19 mouse cellular contexts compared by ENCODE assay signal in genomic region chr7:31113800-31114199, GRCm38 (mm10). TPM values are rescaled to one million over a fixed set of nuclear protein-coding genes. Genes with fewer than 3 reads are reported as not detected.
A peak's percentile ranks its signal among the peaks of the same experiment; 100 is the strongest.
DNase-seq lines count a peak whose midpoint lies in the region; ATAC-seq and TF ChIP-seq lines count a peak whose summit lies in the region.
"Had no signal": no experiment of that assay in that cellular context is flagged by ENCODE, and none has a peak within 500 bp of the region (broad histone marks: within the 10 kb centered on the region; RNA-seq: fewer than 3 reads in every experiment).

No protein-coding gene starts in this region.

- DNase-seq in liver, adult 2 months (ENCODE audit: extremely low read depth, low read depth, low spot score), result peak; percentile 84
- no peak for DNase-seq in liver
- DNase-seq in kidney, adult 9 months, result peak; percentile 88
- DNase-seq in liver, embryonic 11.5 days (ENCODE audit: low spot score), result no peak
- DNase-seq in c-Kit-positive CD71-positive TER-119-positive erythroid progenitor cells, embryonic 14.5 days (ENCODE audit: low spot score), result no peak
- no peak for DNase-seq in ovary, postnatal 36 days (ENCODE audit: low spot score)
- DNase-seq in thymus, postnatal 4 days, result no peak
- DNase-seq: cerebellum, postnatal 14 days; forebrain, postnatal 0 days; heart, postnatal 4 days; midbrain, embryonic 14.5 days; retina, postnatal 1 day; right cerebral cortex, postnatal 4 days had no signal

- H3K9me3 ChIP-seq in liver, embryonic 11.5 days (ENCODE audit: control insufficient read depth, low read length), result no peaks in the 10 kb centered on the region
- H3K9me3 ChIP-seq: limb, embryonic 12.5 days; neural tube, embryonic 15.5 days had no signal

- ATAC-seq in liver, embryonic 11.5 days (replicated peaks; ENCODE audit: low FRiP score), result no peak
- ATAC-seq: forebrain, postnatal 0 days had no signal

- no peak for TF ChIP-seq CTCF in liver, adult 2 months (IDR thresholded peaks at IDR 0.05; ENCODE audit: low read depth, low read length)

- H3K4me3 ChIP-seq in liver, adult 2 months (ENCODE audit: insufficient read depth, low read depth, low read length), result peak overlapping the region; percentile 68
- no peak overlapping the region for H3K4me3 ChIP-seq in liver, embryonic 11.5 days (ENCODE audit: low read depth, low read length)
- H3K4me3 ChIP-seq: limb, embryonic 12.5 days; myocyte; neural tube, embryonic 15.5 days had no signal

- H3K9ac ChIP-seq in liver, adult 2 months (ENCODE audit: low read depth, low read length), result peak overlapping the region; percentile 93
- H3K9ac ChIP-seq in liver, embryonic 11.5 days (ENCODE audit: low read depth, low read length), result no peak overlapping the region
- H3K9ac ChIP-seq: forebrain, postnatal 0 days; limb, embryonic 12.5 days; neural tube, embryonic 15.5 days had no signal

- WGBS in liver, adult 2 months, result 16% methylated on average over 6 of the region's 6 CpGs
- WGBS in liver, embryonic 11.5 days, result 64% methylated on average over 6 of the region's 6 CpGs

- H3K79me2 ChIP-seq in liver, adult 2 months (ENCODE audit: control insufficient read depth, insufficient read depth, low read length), result peaks cover 19% of the 10 kb centered on the region

- H3K27ac ChIP-seq in liver, adult 2 months (replicated peaks; ENCODE audit: insufficient read depth, low read depth, low read length), result peak overlapping the region; percentile 100
- no peak overlapping the region for H3K27ac ChIP-seq in liver, embryonic 11.5 days (ENCODE audit: low read depth, low read length)
- H3K27ac ChIP-seq: limb, embryonic 12.5 days; neural tube, embryonic 15.5 days had no signal

- H3K27me3 ChIP-seq in liver, adult 2 months (ENCODE audit: control insufficient read depth, insufficient read depth, low read length), result no peaks in the 10 kb centered on the region
- no peaks in the 10 kb centered on the region for H3K27me3 ChIP-seq in liver, embryonic 11.5 days (replicated peaks; ENCODE audit: control insufficient read depth, insufficient read depth, low read length)

- TF ChIP-seq POLR2A in liver, adult 2 months (IDR thresholded peaks at IDR 0.05; ENCODE audit: extremely low read depth, insufficient read depth, low read length), result no peak

- H3K4me1 ChIP-seq in liver, adult 2 months (ENCODE audit: control insufficient read depth, insufficient read depth, low read length), result peaks cover 24% of the 10 kb centered on the region
- peaks cover 39% of the 10 kb centered on the region for H3K4me1 ChIP-seq in liver, embryonic 11.5 days (replicated peaks; ENCODE audit: control insufficient read depth, insufficient read depth, low read length)

- H3K36me3 ChIP-seq in liver, adult 2 months (ENCODE audit: control insufficient read depth, insufficient read depth, low read length), result 0 out of 2 replicates have a peak, but pooled peaks cover 2% of the 10 kb centered on the region
- no peaks in the 10 kb centered on the region for H3K36me3 ChIP-seq in liver, embryonic 11.5 days (ENCODE audit: control insufficient read depth, insufficient read depth, low read length)
- H3K36me3 ChIP-seq: limb, embryonic 12.5 days; neural tube, embryonic 15.5 days had no signal

- H3K4me2 ChIP-seq in liver, embryonic 11.5 days, result peak overlapping the region; percentile 52
- H3K4me2 ChIP-seq: limb, embryonic 12.5 days; neural tube, embryonic 15.5 days had no signal

RNA-seq across cellular contexts. Expression of gene Hpn, which starts 1.3 kb away (rescaled TPM):
- 282 and 327 TPM in 2 replicates for total RNA-seq in liver, adult 2 months (2014; rRNA removed)
- 883 and 920 TPM in 2 replicates for polyA plus RNA-seq in liver, adult 2 months (2012; rRNA removed)
- polyA plus RNA-seq in liver, embryonic 11.5 days (2014; fragmentation: Nextera tagmentation; extraction: Ambion mirVana), result 36.6 and 38.3 TPM in 2 replicates
- polyA plus RNA-seq: C2C12, myocyte had no signal

RNA-seq across cellular contexts. Expression of gene Scn1b, which starts 13.0 kb away (rescaled TPM):
- 2.4 and 3.5 TPM in 2 replicates for total RNA-seq in liver, adult 2 months (2014; rRNA removed)
- polyA plus RNA-seq in liver, adult 2 months (2012; rRNA removed), result 4.4 and 7.1 TPM in 2 replicates
- 0.57 and 1.0 TPM in 2 replicates for polyA plus RNA-seq in liver, embryonic 11.5 days (2014; fragmentation: Nextera tagmentation; extraction: Ambion mirVana)
- total RNA-seq: granulocyte monocyte progenitor cell, adult 5-6 weeks had no signal

RNA-seq across cellular contexts. Expression of gene Fxyd3, which starts 37.3 kb away (rescaled TPM):
- 0.27 and 0.46 TPM in 2 replicates for total RNA-seq in liver, adult 2 months (2014; rRNA removed)
- polyA plus RNA-seq in liver, adult 2 months (2012; rRNA removed), result 0.50 and 0.83 TPM in 2 replicates
- polyA plus RNA-seq in liver, embryonic 11.5 days (2014; fragmentation: Nextera tagmentation; extraction: Ambion mirVana), result 1.2 and 1.7 TPM in 2 replicates
- total RNA-seq: forebrain, postnatal 0 days; granulocyte monocyte progenitor cell, adult 5-6 weeks had no signal
- polyA plus RNA-seq: forebrain, postnatal 0 days; midbrain, embryonic 14.5 days had no signal

RNA-seq across cellular contexts. Expression of gene Gramd1a, which starts 41.9 kb away (rescaled TPM):
- 5.1 and 6.6 TPM in 2 replicates for total RNA-seq in liver, adult 2 months (2014; rRNA removed)
- polyA plus RNA-seq in liver, adult 2 months (2012; rRNA removed), result 17.0 and 33.0 TPM in 2 replicates
- 40.9 and 47.6 TPM in 2 replicates for polyA plus RNA-seq in liver, embryonic 11.5 days (2014; fragmentation: Nextera tagmentation; extraction: Ambion mirVana)

RNA-seq across cellular contexts. Expression of gene Lgi4, which starts 54.7 kb away (rescaled TPM):
- total RNA-seq in liver, adult 2 months (2014; rRNA removed), result 0.07 and 0.18 TPM in 2 replicates
- 0.04 and 0.09 TPM in 2 replicates for polyA plus RNA-seq in liver, adult 2 months (2012; rRNA removed)
- polyA plus RNA-seq in liver, embryonic 11.5 days (2014; fragmentation: Nextera tagmentation; extraction: Ambion mirVana), result 0.30 and 0.45 TPM in 2 replicates
- total RNA-seq: granulocyte monocyte progenitor cell, adult 5-6 weeks had no signal
- polyA plus RNA-seq: heart, embryonic 14.5 days; myocyte had no signal

Comparison
In these comparisons a context has a peak if more than half of its experiments do, and no peak if none do; other contexts are left out.
1. DNase-seq: peak in liver, adult 2 months (single experiment) and kidney, adult 9 months (single experiment); none in liver (single experiment), liver, embryonic 11.5 days (single experiment), c-Kit-positive CD71-positive TER-119-positive erythroid progenitor cells, embryonic 14.5 days (single experiment), ovary, postnatal 36 days (single experiment) and thymus, postnatal 4 days (single experiment).
2. RNA of gene Hpn, which starts 1.3 kb away (polyA plus RNA-seq): 883 to 920 TPM in liver, adult 2 months; 36.6 to 38.3 TPM in liver, embryonic 11.5 days; every median in the first group is over 10 times any median in the second.